Mouse (Mus musculus) G1E (cell line): ENCODE data around the gene Mgrn1. TPM values are rescaled to one million over a fixed set of nuclear protein-coding genes. Genes with fewer than 3 reads are reported as not detected.

Experiments used
- ATAC-seq: 2 replicates; pipeline ENCODE4 v1.8.0; 2016; ENCODE audit warnings: mild to moderate bottlenecking; ENCODE audit not compliant: insufficient number of reproducible peaks, poor library complexity, low FRiP score, severe bottlenecking; ENCODE audit errors: extremely low read depth
- DNase-seq: peaks from one replicate; pipeline ENCODE4 v3.0.0; 2012; ENCODE audit warnings: low spot score
- H3K27me3 ChIP-seq: 2 replicates; pipeline ENCODE4 v1.6.1; 2012; ENCODE audit warnings: mild to moderate bottlenecking, low read length, inconsistent platforms; ENCODE audit not compliant: insufficient read depth
- H3K36me3 ChIP-seq: replicated peaks from 2 replicates; pipeline ENCODE3; 2012; ENCODE audit warnings: mild to moderate bottlenecking, inconsistent platforms
- H3K4me1 ChIP-seq: 2 replicates; pipeline ENCODE4 v1.6.1; 2012; ENCODE audit warnings: low read depth, low read length, inconsistent platforms, mixed read lengths; ENCODE audit not compliant: insufficient read depth
- H3K4me3 ChIP-seq: 2 replicates; pipeline ENCODE4 v1.5.1; 2012; ENCODE audit warnings: low read depth, mild to moderate bottlenecking, inconsistent platforms, low read length, moderate library complexity, mixed read lengths
- H3K9me3 ChIP-seq: replicated peaks from 2 replicates; pipeline ENCODE4 v1.6.1; 2012; ENCODE audit warnings: inconsistent platforms
- CTCF ChIP-seq: IDR thresholded peaks from 2 replicates; pipeline ENCODE4 v1.5.1; 2012; ENCODE audit warnings: low read depth, low read length, inconsistent platforms, mixed read lengths
- GATA1 ChIP-seq: IDR thresholded peaks from 2 replicates; pipeline ENCODE4 v1.6.1; 2012; ENCODE audit warnings: borderline replicate concordance, low read length, inconsistent platforms, mixed read lengths
- GATA2 ChIP-seq: IDR thresholded peaks from 2 replicates; pipeline ENCODE4 v1.6.1; 2012; ENCODE audit warnings: low read depth, low read length, inconsistent platforms, borderline replicate concordance
- POLR2AphosphoS5 ChIP-seq: IDR thresholded peaks from 2 replicates; pipeline ENCODE4 v1.6.1; 2012; ENCODE audit warnings: low read depth, low read length, inconsistent platforms; ENCODE audit not compliant: insufficient replicate concordance
- TAL1 ChIP-seq: conservative IDR thresholded peaks from 2 replicates; pipeline ENCODE4 v1.6.1; 2012; ENCODE audit warnings: low read depth, low read length, inconsistent platforms, mixed read lengths
- polyA plus RNA-seq: library from polyadenylated mRNA; stranded (reverse); fragments of >175 nt; gene quantifications from 2 replicates; pipeline ENCODE4 v1.2.3, GENCODE M21; 2012
- total RNA-seq, 2 experiments: library from RNA; stranded (forward) in 1 of 2; stranded (reverse) in 1 of 2; fragments of 200-1000 nt in 1 of 2; fragments of >200 nt in 1 of 2; fragmentation: Nextera tagmentation in 1 of 2; gene quantifications; 2 replicates each; pipeline ENCODE4 v1.2.3; 2014 to 2017

Gene Mgrn1
- total and polyA plus RNA-seq, 3 experiments = 16.1 to 32.1 (median 22.5) TPM

GRCm38 (mm10) chr16:4937351-4938190 lies 51.5 kb downstream of the Mgrn1 start:
- TF ChIP-seq GATA1 (no peak), TAL1 (no peak), POLR2AphosphoS5 (no peak), GATA2 (no peak), CTCF (no peak)
- Histone ChIP-seq H3K9me3 (peaks cover 4% of the 10 kb centered on the region; the same call in 1 of the 2 replicates), H3K4me1 (peaks cover 28% of the 10 kb centered on the region), H3K27me3 (no peaks in the 10 kb centered on the region), H3K4me3 (no peak overlapping the region), H3K36me3 (peaks cover 90% of the 10 kb centered on the region)
- DNase-seq (no peak), ATAC-seq (no peak)

- Histone ChIP-seq H3K4me1 (peaks cover 28% of the 10 kb centered on the region), H3K9me3 (peaks cover 4% of the 10 kb centered on the region; the same call in 1 of the 2 replicates), H3K27me3 (no peaks in the 10 kb centered on the region), H3K4me3 (peak within 1 kb of the TSS; percentile 96), H3K36me3 (peaks cover 90% of the 10 kb centered on the region)
- TF ChIP-seq POLR2AphosphoS5 = no peak
- TF ChIP-seq TAL1 = no peak
- no peak for TF ChIP-seq GATA1
- TF ChIP-seq CTCF = no peak
- TF ChIP-seq GATA2 = no peak
- DNase-seq (no peak), ATAC-seq (no peak)
Observed at GRCm38 (mm10) chr16:4938461-4938860, 52.4 kb downstream of the Mgrn1 start, which contains the start of gene Nudt16l1. Gene Nudt16l1, plus strand, starts transcription at chr16:4938761.

GRCm38 (mm10) chr16:4938989-4939388 lies 52.9 kb downstream of the Mgrn1 start:
- H3K36me3 ChIP-seq = peaks cover 90% of the 10 kb centered on the region
- ATAC-seq (peak; percentile 96), DNase-seq (peak; percentile 97)
- peaks cover 28% of the 10 kb centered on the region for H3K4me1 ChIP-seq
- no peaks in the 10 kb centered on the region for H3K27me3 ChIP-seq
- peak overlapping the region; percentile 96 for H3K4me3 ChIP-seq
- H3K9me3 ChIP-seq = peaks cover 4% of the 10 kb centered on the region; the same call in 1 of the 2 replicates
- TF ChIP-seq TAL1 = no peak
- no peak for TF ChIP-seq CTCF
- TF ChIP-seq POLR2AphosphoS5 = no peak
- TF ChIP-seq GATA1 = no peak
- no peak for TF ChIP-seq GATA2

GRCm38 (mm10) chr16:4939412-4939811 lies 53.4 kb downstream of the Mgrn1 start:
- TF ChIP-seq TAL1 (no peak), GATA2 (no peak), GATA1 (no peak)
- Histone ChIP-seq H3K9me3 (peaks cover 4% of the 10 kb centered on the region; the same call in 1 of the 2 replicates), H3K4me3 (peak overlapping the region; percentile 96), H3K36me3 (peaks cover 89% of the 10 kb centered on the region), H3K27me3 (no peaks in the 10 kb centered on the region), H3K4me1 (peaks cover 28% of the 10 kb centered on the region)
- ATAC-seq (0 out of 2 replicates have a peak, but pooled peaks have one; percentile 24), DNase-seq (peak; percentile 56)

- DNase-seq = no peak
- TF ChIP-seq TAL1 = no peak
- no peak for TF ChIP-seq CTCF
- no peak for TF ChIP-seq GATA2
- no peak for TF ChIP-seq GATA1
- no peak for TF ChIP-seq POLR2AphosphoS5
Observed at GRCm38 (mm10) chr16:4940311-4940850, 54.3 kb downstream of the Mgrn1 start.

GRCm38 (mm10) chr16:4941016-4941415 lies 55.0 kb downstream of the Mgrn1 start:
- Histone ChIP-seq H3K4me1 (peaks cover 28% of the 10 kb centered on the region), H3K36me3 (peaks cover 86% of the 10 kb centered on the region)
- no peak for TF ChIP-seq GATA1
- no peak for TF ChIP-seq TAL1
- TF ChIP-seq CTCF = no peak
- no peak for TF ChIP-seq POLR2AphosphoS5
- TF ChIP-seq GATA2 = no peak

More at GRCm38 (mm10) chr16:4940311-4940850, 54.3 kb downstream of the Mgrn1 start:
- Histone ChIP-seq H3K36me3 (peaks cover 87% of the 10 kb centered on the region), H3K4me3 (no peak overlapping the region), H3K27me3 (no peaks in the 10 kb centered on the region), H3K4me1 (peaks cover 28% of the 10 kb centered on the region), H3K9me3 (peaks cover 3% of the 10 kb centered on the region; the same call in 1 of the 2 replicates)
- ATAC-seq = no peak

More at GRCm38 (mm10) chr16:4941016-4941415, 55.0 kb downstream of the Mgrn1 start:
- DNase-seq (no peak), ATAC-seq (no peak)
- no peaks in the 10 kb centered on the region for H3K9me3 ChIP-seq
- no peaks in the 10 kb centered on the region for H3K27me3 ChIP-seq
- no peak overlapping the region for H3K4me3 ChIP-seq
